Comparison of ENCODE assay signal across 13 mouse cellular contexts in the genomic region with DNA sequence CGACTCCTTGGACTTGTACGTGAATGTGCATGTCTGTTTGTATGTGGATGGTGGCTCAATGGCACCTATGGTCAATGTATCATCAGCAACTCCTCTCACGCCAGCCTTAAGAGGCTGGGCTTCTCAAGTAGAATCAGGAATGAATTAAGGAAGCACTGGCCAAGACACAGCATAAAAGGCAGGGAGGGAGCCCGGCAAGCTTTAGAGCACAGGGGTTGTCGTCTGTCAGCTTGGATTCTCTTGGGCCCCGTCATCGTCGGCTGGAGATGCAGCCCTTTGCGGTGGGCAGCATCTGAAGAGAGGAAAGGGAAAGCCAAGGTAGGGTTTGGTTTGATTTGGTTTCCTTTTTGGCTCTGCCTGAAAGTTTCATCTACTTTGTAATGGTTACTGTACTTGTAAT.
DNase-seq lines count a peak whose midpoint lies in the region; ATAC-seq lines count a peak whose summit lies in the region.
"Had no signal": no experiment of that assay in that cellular context is flagged by ENCODE, and none has a peak within 500 bp of the region (broad histone marks: within the 10 kb centered on the region; RNA-seq: fewer than 3 reads in every experiment).

No protein-coding gene starts in this region.

- ATAC-seq in lung, embryonic 16.5 days (ENCODE audit: low read depth): no peak
- ATAC-seq in hindbrain, embryonic 15.5 days (ENCODE audit: low FRiP score, low read depth): no peak
- no peak for ATAC-seq in neural tube, embryonic 14.5 days (ENCODE audit: low read depth)
- ATAC-seq in kidney, embryonic 15.5 days (replicated peaks; ENCODE audit: low FRiP score): no peak
- ATAC-seq: liver, embryonic 12.5 days had no signal

- H3K4me2 ChIP-seq in lung, embryonic 16.5 days (ENCODE audit: low read depth, low read length): peak overlapping the region; percentile 2; the same call in 1 of the 2 replicates
- peak overlapping the region; percentile 47 for H3K4me2 ChIP-seq in hindbrain, embryonic 15.5 days
- no peak overlapping the region; the same call in 1 of the 2 replicates for H3K4me2 ChIP-seq in neural tube, embryonic 14.5 days (ENCODE audit: low read depth, low read length)
- H3K4me2 ChIP-seq in kidney, embryonic 15.5 days: no peak overlapping the region
- H3K4me2 ChIP-seq: liver, embryonic 12.5 days had no signal

- peaks cover 5% of the 10 kb centered on the region; the same call in 1 of the 2 replicates for H3K4me1 ChIP-seq in lung, embryonic 16.5 days (replicated peaks; ENCODE audit: control insufficient read depth, insufficient read depth, low read length)
- peaks cover 82% of the 10 kb centered on the region for H3K4me1 ChIP-seq in forebrain, embryonic 10.5 days
- peaks cover 27% of the 10 kb centered on the region for H3K4me1 ChIP-seq in hindbrain, embryonic 15.5 days (replicated peaks)
- peaks cover 2% of the 10 kb centered on the region; the same call in 1 of the 2 replicates for H3K4me1 ChIP-seq in neural tube, embryonic 14.5 days (ENCODE audit: control insufficient read depth, insufficient read depth, low read length)
- H3K4me1 ChIP-seq in kidney, embryonic 15.5 days: peaks cover 3% of the 10 kb centered on the region; the same call in 1 of the 2 replicates
- H3K4me1 ChIP-seq: liver, embryonic 12.5 days had no signal

- peak overlapping the region; percentile 3; the same call in 1 of the 2 replicates for H3K9ac ChIP-seq in lung, embryonic 16.5 days (ENCODE audit: low read length)
- peak overlapping the region; percentile 20; the same call in 1 of the 2 replicates for H3K9ac ChIP-seq in hindbrain, embryonic 15.5 days
- H3K9ac ChIP-seq in neural tube, embryonic 14.5 days (replicated peaks; ENCODE audit: low read depth, low read length): peak overlapping the region; percentile 25; the same call in 1 of the 2 replicates
- no peak overlapping the region for H3K9ac ChIP-seq in kidney, embryonic 15.5 days
- H3K9ac ChIP-seq: liver, embryonic 12.5 days had no signal

- no peaks in the 10 kb centered on the region for H3K27me3 ChIP-seq in lung, embryonic 16.5 days (ENCODE audit: control insufficient read depth, insufficient read depth, low read depth, low read length)
- H3K27me3 ChIP-seq in forebrain, embryonic 10.5 days (ENCODE audit: poor library complexity, severe bottlenecking): peaks cover 19% of the 10 kb centered on the region; the same call in 1 of the 2 replicates
- no peaks in the 10 kb centered on the region for H3K27me3 ChIP-seq in hindbrain, embryonic 15.5 days
- H3K27me3 ChIP-seq in neural tube, embryonic 14.5 days (ENCODE audit: control insufficient read depth, insufficient read depth, low read length): no peaks in the 10 kb centered on the region
- no peaks in the 10 kb centered on the region for H3K27me3 ChIP-seq in kidney, embryonic 15.5 days
- H3K27me3 ChIP-seq: liver, embryonic 12.5 days had no signal

- no peak for DNase-seq in lung, postnatal 14 days
- peak; percentile 58 for DNase-seq in forebrain, embryonic 10.5 days (ENCODE audit: extremely low spot score, low spot score)
- no peak for DNase-seq in gastrocnemius, postnatal 36 days
- DNase-seq in adrenal gland, postnatal 25 days: no peak
- DNase-seq: cerebellum, adult 9-11 months; heart, postnatal 14 days; spleen, adult 18-20 months had no signal

- 0 out of 2 replicates have a peak overlapping the region, but pooled peaks have one; percentile 13 for H3K27ac ChIP-seq in lung, embryonic 16.5 days (ENCODE audit: low read length)
- H3K27ac ChIP-seq in forebrain, embryonic 10.5 days: peak overlapping the region; percentile 91
- H3K27ac ChIP-seq in hindbrain, embryonic 15.5 days (replicated peaks): peak overlapping the region; percentile 78
- H3K27ac ChIP-seq in neural tube, embryonic 14.5 days (ENCODE audit: low read depth, low read length): peak overlapping the region; percentile 16
- no peak overlapping the region for H3K27ac ChIP-seq in kidney, embryonic 15.5 days
- H3K27ac ChIP-seq: kidney, postnatal 0 days; liver, embryonic 12.5 days had no signal

- 43% methylated on average over 9 of the region's 9 CpGs for WGBS in lung, embryonic 16.5 days
- 12% methylated on average over 9 of the region's 9 CpGs for WGBS in forebrain, embryonic 10.5 days
- 23% methylated on average over 9 of the region's 9 CpGs for WGBS in hindbrain, embryonic 15.5 days
- WGBS in neural tube, embryonic 14.5 days: 10% methylated on average over 9 of the region's 9 CpGs
- WGBS in kidney, embryonic 15.5 days: 56% methylated on average over 9 of the region's 9 CpGs

- H3K36me3 ChIP-seq in lung, embryonic 16.5 days (ENCODE audit: control insufficient read depth, insufficient read depth, low read length): peaks cover 6% of the 10 kb centered on the region; the same call in 1 of the 2 replicates
- H3K36me3 ChIP-seq in forebrain, embryonic 10.5 days (replicated peaks): peaks cover 11% of the 10 kb centered on the region
- H3K36me3 ChIP-seq in hindbrain, embryonic 15.5 days: no peaks in the 10 kb centered on the region
- H3K36me3 ChIP-seq in neural tube, embryonic 14.5 days (ENCODE audit: control insufficient read depth, insufficient read depth, low read length): no peaks in the 10 kb centered on the region
- H3K36me3 ChIP-seq in kidney, embryonic 15.5 days: peaks cover 48% of the 10 kb centered on the region

- H3K9me3 ChIP-seq in lung, embryonic 16.5 days (ENCODE audit: control insufficient read depth, low read length): peaks cover 2% of the 10 kb centered on the region; the same call in 1 of the 2 replicates
- peaks cover 6% of the 10 kb centered on the region; the same call in 1 of the 2 replicates for H3K9me3 ChIP-seq in forebrain, embryonic 10.5 days
- no peaks in the 10 kb centered on the region for H3K9me3 ChIP-seq in hindbrain, embryonic 15.5 days
- H3K9me3 ChIP-seq in neural tube, embryonic 14.5 days (ENCODE audit: control insufficient read depth, low read length): no peaks in the 10 kb centered on the region
- H3K9me3 ChIP-seq in kidney, embryonic 15.5 days (replicated peaks): no peaks in the 10 kb centered on the region
- H3K9me3 ChIP-seq: liver, embryonic 12.5 days had no signal

- intact Hi-C loops in gastrocnemius, postnatal 36 days (cut with DNase I): no loop called here

- no peak overlapping the region for H3K4me3 ChIP-seq in lung, embryonic 16.5 days (ENCODE audit: low read length)
- H3K4me3 ChIP-seq in forebrain, embryonic 10.5 days: peak overlapping the region; percentile 51
- H3K4me3 ChIP-seq in hindbrain, embryonic 15.5 days: peak overlapping the region; percentile 31
- H3K4me3 ChIP-seq in neural tube, embryonic 14.5 days (ENCODE audit: low read depth, low read length): peak overlapping the region; percentile 19; the same call in 1 of the 2 replicates
- H3K4me3 ChIP-seq in kidney, embryonic 15.5 days (replicated peaks): no peak overlapping the region
- H3K4me3 ChIP-seq: liver, embryonic 12.5 days had no signal

Comparison
In these comparisons a context has a peak if more than half of its experiments do, and no peak if none do; other contexts are left out.
1. H3K4me2 ChIP-seq: peak in lung, embryonic 16.5 days (single experiment) and hindbrain, embryonic 15.5 days (single experiment); none in neural tube, embryonic 14.5 days (single experiment) and kidney, embryonic 15.5 days (single experiment).
2. H3K4me3 ChIP-seq: peak in forebrain, embryonic 10.5 days (single experiment), hindbrain, embryonic 15.5 days (single experiment) and neural tube, embryonic 14.5 days (single experiment); none in lung, embryonic 16.5 days (single experiment) and kidney, embryonic 15.5 days (single experiment).